Mouse (Mus musculus) ES-E14 (cell line): ENCODE results near the gene 2310061I04Rik.

Experiments used
- CHD2 ChIP-seq: IDR thresholded peaks from 2 replicates; pipeline ENCODE4 v1.6.1; 2014; ENCODE audit warnings: mild to moderate bottlenecking, low read depth, low read length, inconsistent platforms
- ZC3H11A ChIP-seq: IDR thresholded peaks from 2 replicates; pipeline ENCODE4 v1.6.1; 2012; ENCODE audit warnings: low read depth, mild to moderate bottlenecking, inconsistent platforms, low read length, borderline replicate concordance
- ZNF384 ChIP-seq: IDR thresholded peaks from 2 replicates; pipeline ENCODE4 v1.6.1; 2012; ENCODE audit warnings: low read depth, low read length, inconsistent platforms

DNA sequence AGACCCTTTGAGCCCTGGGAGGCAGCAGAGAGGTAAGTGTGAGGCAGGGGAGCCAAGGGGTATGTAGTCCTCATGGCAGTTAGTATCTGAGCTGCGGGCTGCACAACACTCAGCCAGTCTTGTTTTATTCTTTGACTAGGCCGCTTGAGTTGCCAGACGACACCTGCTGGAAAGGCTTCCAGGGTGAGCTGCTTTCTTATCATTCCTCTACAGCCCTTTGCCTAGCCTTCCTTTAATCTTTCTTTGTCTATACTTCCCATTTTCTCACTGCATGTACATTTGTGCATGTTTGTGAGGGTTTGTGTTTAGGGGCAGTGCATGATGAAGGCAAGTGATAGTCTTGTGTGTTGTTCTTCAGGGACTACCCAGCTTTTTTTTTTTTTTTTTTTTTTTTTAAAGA is 46.3 kb downstream of the 2310061I04Rik start:
- TF ChIP-seq CHD2, result no peak
- TF ChIP-seq ZNF384, result no peak
- TF ChIP-seq ZC3H11A, result no peak
